Mouse (Mus musculus): ENCODE measurements at regions not wholly inside any gene's neighbourhood (a gene's known extent, or its start where the extent isn't known, plus 50 kb on each side); places are given as distances from the start of the nearest gene placed in this dataset.

DNA sequence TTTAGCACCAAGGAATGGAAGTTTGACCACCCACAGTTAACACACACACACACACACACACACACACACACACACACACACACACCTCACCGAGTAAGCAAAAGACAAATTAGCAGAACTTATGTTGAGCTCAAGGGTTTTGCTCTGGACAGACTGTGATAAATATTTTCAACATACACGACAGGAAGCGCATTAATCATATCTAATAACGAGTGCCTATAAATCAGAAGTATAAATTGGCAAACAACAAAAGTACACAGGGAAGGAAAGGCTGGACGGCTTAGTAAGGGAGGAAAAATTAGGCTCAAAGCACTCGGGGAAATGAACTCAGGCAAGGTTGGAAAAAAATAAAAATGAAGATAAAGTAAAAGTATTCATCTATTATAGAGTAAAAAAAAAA, 50.8 kb upstream of the Mphosph6 start:
- no peak for TF ChIP-seq CTCF (IDR thresholded peaks at IDR 0.05; ENCODE audit: extremely low read depth, insufficient read depth, low read length)
- TF ChIP-seq POLR2A (IDR thresholded peaks at IDR 0.05; ENCODE audit: extremely low read depth, insufficient read depth, low read length): no peak
